Mouse (Mus musculus) left cerebral cortex, postnatal 10 days (tissue): ENCODE results near the gene Mc1r. TPM values are rescaled to one million over a fixed set of nuclear protein-coding genes. Genes with fewer than 3 reads are reported as not detected.

Source experiments
- DNase-seq, 2 experiments: peaks; one replicate each; pipeline ENCODE4 v3.0.0; 2021 to 2022; ENCODE audit warnings: low spot score in 2 of 2, mixed read lengths in 1 of 2; ENCODE audit errors: extremely low spot score in 1 of 2
- intact Hi-C: fragments of 180-260 bp; cut with DNase I; formaldehyde crosslinking; loops from one replicate; pipeline ENCODE4 v1.15.1; 2025
- total RNA-seq, 2 experiments: library from RNA; stranded (reverse); gene quantifications; 2 replicates each; pipeline ENCODE4 v1.2.3; 2021

The Mc1r gene
- total RNA-seq, 2 experiments from 2014 or later: not detected

DNA sequence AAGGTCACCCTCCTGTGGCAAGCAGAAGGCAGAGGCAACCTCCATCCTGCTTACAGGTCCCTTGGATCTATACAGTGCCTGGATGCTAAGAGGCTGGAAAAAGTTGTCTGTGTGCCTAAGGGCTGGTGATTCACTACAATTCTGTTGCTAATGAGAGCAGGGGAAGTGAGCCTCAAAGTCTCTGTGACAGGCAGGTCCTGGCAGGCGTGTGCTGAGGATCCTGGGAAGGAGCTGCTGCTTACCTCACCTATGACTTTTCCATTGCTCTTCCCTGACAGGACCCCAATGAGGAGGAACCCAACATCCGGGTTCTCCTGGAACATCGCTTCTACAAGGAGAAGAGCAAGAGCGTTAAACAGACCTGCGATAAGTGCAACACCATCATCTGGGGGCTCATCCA is 47.0 kb downstream of the Mc1r start:
- DNase-seq: no peak
- intact Hi-C loops: no loop called here

DNA sequence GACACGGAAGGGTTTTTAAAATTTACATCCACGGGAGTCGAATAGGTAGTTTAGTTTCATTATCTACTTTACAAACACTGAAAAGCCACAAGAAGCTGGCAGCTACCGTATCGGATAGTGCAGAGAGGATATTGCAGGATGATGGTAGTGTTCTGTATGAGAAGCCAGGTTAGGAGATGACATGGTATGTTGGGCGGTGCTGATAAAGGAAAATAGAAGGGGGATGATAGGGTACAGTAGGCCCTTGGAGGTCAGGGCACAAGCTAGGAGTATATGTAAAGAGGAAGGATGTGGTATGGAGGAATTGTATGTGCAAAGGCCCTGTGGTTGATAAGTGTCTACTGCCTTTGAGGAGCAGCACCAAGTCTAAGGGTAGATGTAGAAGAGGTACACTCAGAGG is 47.7 kb downstream of the Mc1r start:
- DNase-seq: no peak
- intact Hi-C loops: no loop called here

Other genes with a start within 250 kb of the Mc1r start
- gene Sult5a1, start 248.8 kb upstream of the Mc1r start, total RNA-seq: not detected
- not detected for gene Dpep1, start 220.9 kb upstream of the Mc1r start, total RNA-seq
- gene Chmp1a, start 194.3 kb upstream of the Mc1r start, total RNA-seq: 100 to 1,000 TPM; 111 to 130 TPM
- gene Spata33, start 194.3 kb upstream of the Mc1r start, total RNA-seq: 1 to 10 TPM; 6.3 to 7.5 TPM
- 10 to 100 TPM; 69.3 to 69.5 TPM for gene Cdk10, start 182.3 kb upstream of the Mc1r start, total RNA-seq
- gene Spata2l, start 170.9 kb upstream of the Mc1r start, total RNA-seq: 100 to 1,000 TPM; 111 to 118 TPM
- 10 to 100 TPM; 21.6 to 25.2 TPM for gene Zfp276, start 152.9 kb upstream of the Mc1r start, total RNA-seq
- 10 to 100 TPM; 72.7 to 74.6 TPM for gene Vps9d1, start 152.8 kb upstream of the Mc1r start, total RNA-seq
- 1 to 10 TPM; 4.0 to 4.1 TPM for gene Fanca, start 88.5 kb upstream of the Mc1r start, total RNA-seq
- gene Spire2, start 74.4 kb upstream of the Mc1r start, total RNA-seq: 10 to 100 TPM; 16.2 to 17.4 TPM
- gene Tcf25, start 33.4 kb upstream of the Mc1r start, total RNA-seq: 100 to 1,000 TPM; 498 to 558 TPM
- gene Tubb3, start 4.3 kb downstream of the Mc1r start, total RNA-seq: 1,000 to 10,000 TPM; 1,287 to 1,390 TPM
- gene Def8, start 16.4 kb downstream of the Mc1r start, total RNA-seq: 10 to 100 TPM; 75.4 to 77.6 TPM
- 10 to 100 TPM; 38.3 to 38.6 TPM for gene Afg3l1, start 70.8 kb downstream of the Mc1r start, total RNA-seq
- gene Dbndd1, start 108.4 kb downstream of the Mc1r start, total RNA-seq: 10 to 100 TPM; 16.0 to 17.9 TPM
- 10 to 100 TPM; 34.1 to 34.8 TPM for gene Gas8, start 111.7 kb downstream of the Mc1r start, total RNA-seq
- 10 to 100 TPM; 55.4 to 56.1 TPM for gene Rhou, start 246.8 kb downstream of the Mc1r start, total RNA-seq